Mouse (Mus musculus): ENCODE data around the gene Rbfox1. TPM values are rescaled to one million over a fixed set of nuclear protein-coding genes. Genes with fewer than 3 reads are reported as not detected.

Rbfox1 gene
- polyA plus RNA-seq, 1 experiment from 2014 or later = 2.3 TPM

GRCm38 (mm10) chr16:5957418-5957817, 72.3 kb downstream of the Rbfox1 start:
- 78% methylated on average over 4 of the region's 4 CpGs for WGBS

GRCm38 (mm10) chr16:5961786-5962185, 76.6 kb downstream of the Rbfox1 start:
- no peaks in the 10 kb centered on the region for H3K36me3 ChIP-seq (ENCODE audit: control insufficient read depth, insufficient read depth)
- no peaks in the 10 kb centered on the region for H3K4me1 ChIP-seq (replicated peaks; ENCODE audit: control insufficient read depth, insufficient read depth, low read length)
- no peaks in the 10 kb centered on the region for H3K9me3 ChIP-seq (ENCODE audit: control insufficient read depth)
- no peaks in the 10 kb centered on the region for H3K27me3 ChIP-seq (replicated peaks; ENCODE audit: control insufficient read depth, insufficient read depth, low read length)
- TF ChIP-seq CTCF (IDR thresholded peaks at IDR 0.05; ENCODE audit: low read depth) = no peak
- no peak overlapping the region for H3K9ac ChIP-seq (ENCODE audit: low read depth, low read length)
- 74% methylated on average over 3 of the region's 3 CpGs for whole genome bisulfite sequencing
- no peak overlapping the region for H3K4me2 ChIP-seq (replicated peaks; ENCODE audit: low read depth)
- no peak overlapping the region for H3K27ac ChIP-seq (ENCODE audit: low read depth, low read length)
- no peak for ATAC-seq
- H3K4me3 ChIP-seq (ENCODE audit: low read depth, low read length) = no peak overlapping the region

More at GRCm38 (mm10) chr16:5957418-5957817, 72.3 kb downstream of the Rbfox1 start:
- no peak for ATAC-seq
- Histone ChIP-seq H3K4me1 (replicated peaks; ENCODE audit: control insufficient read depth, insufficient read depth, low read length) (no peaks in the 10 kb centered on the region), H3K27me3 (replicated peaks; ENCODE audit: control insufficient read depth, insufficient read depth, low read length) (no peaks in the 10 kb centered on the region), H3K4me3 (ENCODE audit: low read depth, low read length) (no peak overlapping the region), H3K9ac (ENCODE audit: low read depth, low read length) (no peak overlapping the region), H3K4me2 (replicated peaks; ENCODE audit: low read depth) (no peak overlapping the region), H3K27ac (ENCODE audit: low read depth, low read length) (no peak overlapping the region), H3K36me3 (ENCODE audit: control insufficient read depth, insufficient read depth) (no peaks in the 10 kb centered on the region), H3K9me3 (ENCODE audit: control insufficient read depth) (no peaks in the 10 kb centered on the region)
- TF ChIP-seq CTCF (IDR thresholded peaks at IDR 0.05; ENCODE audit: low read depth) = no peak

- Histone ChIP-seq H3K4me3 (ENCODE audit: low read depth, low read length) (no peak overlapping the region), H3K36me3 (ENCODE audit: control insufficient read depth, insufficient read depth) (no peaks in the 10 kb centered on the region), H3K4me2 (replicated peaks; ENCODE audit: low read depth) (no peak overlapping the region), H3K27ac (ENCODE audit: low read depth, low read length) (no peak overlapping the region), H3K9me3 (ENCODE audit: control insufficient read depth) (no peaks in the 10 kb centered on the region), H3K27me3 (replicated peaks; ENCODE audit: control insufficient read depth, insufficient read depth, low read length) (no peaks in the 10 kb centered on the region), H3K9ac (ENCODE audit: low read depth, low read length) (no peak overlapping the region), H3K4me1 (replicated peaks; ENCODE audit: control insufficient read depth, insufficient read depth, low read length) (no peaks in the 10 kb centered on the region)
- no peak for ATAC-seq
- 58% methylated on average over 2 of the region's 2 CpGs for WGBS
- TF ChIP-seq CTCF (IDR thresholded peaks at IDR 0.05; ENCODE audit: low read depth) = no peak
Measured at GRCm38 (mm10) chr16:5974172-5974571, 89.0 kb downstream of the Rbfox1 start.

- WGBS = 50% methylated on average over 10 of the region's 10 CpGs
- no peak for ATAC-seq
- H3K9me3 ChIP-seq (ENCODE audit: control insufficient read depth) = no peaks in the 10 kb centered on the region
- TF ChIP-seq CTCF (IDR thresholded peaks at IDR 0.05; ENCODE audit: low read depth) = no peak
- H3K9ac ChIP-seq (ENCODE audit: low read depth, low read length) = no peak overlapping the region
- H3K4me3 ChIP-seq (ENCODE audit: low read depth, low read length) = no peak overlapping the region
- H3K4me2 ChIP-seq (replicated peaks; ENCODE audit: low read depth) = no peak overlapping the region
- H3K27ac ChIP-seq (ENCODE audit: low read depth, low read length) = no peak overlapping the region
- no peaks in the 10 kb centered on the region for H3K27me3 ChIP-seq (replicated peaks; ENCODE audit: control insufficient read depth, insufficient read depth, low read length)
- no peaks in the 10 kb centered on the region for H3K36me3 ChIP-seq (ENCODE audit: control insufficient read depth, insufficient read depth)
- H3K4me1 ChIP-seq (replicated peaks; ENCODE audit: control insufficient read depth, insufficient read depth, low read length) = no peaks in the 10 kb centered on the region
Measured at GRCm38 (mm10) chr16:5992045-5993011, 107.2 kb downstream of the Rbfox1 start.

- no peak overlapping the region for H3K27ac ChIP-seq (ENCODE audit: low read depth, low read length)
- H3K9me3 ChIP-seq (ENCODE audit: control insufficient read depth) = no peaks in the 10 kb centered on the region
- no peak for TF ChIP-seq CTCF (IDR thresholded peaks at IDR 0.05; ENCODE audit: low read depth)
- H3K36me3 ChIP-seq (ENCODE audit: control insufficient read depth, insufficient read depth) = no peaks in the 10 kb centered on the region
- H3K27me3 ChIP-seq (replicated peaks; ENCODE audit: control insufficient read depth, insufficient read depth, low read length) = no peaks in the 10 kb centered on the region
- H3K4me2 ChIP-seq (replicated peaks; ENCODE audit: low read depth) = no peak overlapping the region
- no peaks in the 10 kb centered on the region for H3K4me1 ChIP-seq (replicated peaks; ENCODE audit: control insufficient read depth, insufficient read depth, low read length)
- WGBS = 68% methylated on average over 4 of the region's 4 CpGs
- no peak overlapping the region for H3K9ac ChIP-seq (ENCODE audit: low read depth, low read length)
- H3K4me3 ChIP-seq (ENCODE audit: low read depth, low read length) = no peak overlapping the region
- ATAC-seq = no peak
Measured at GRCm38 (mm10) chr16:5997136-5997535, 112.0 kb downstream of the Rbfox1 start.

- 91% methylated on average over 4 of the region's 4 CpGs for WGBS
- no peak overlapping the region for H3K27ac ChIP-seq (ENCODE audit: low read depth, low read length)
- no peak for TF ChIP-seq CTCF (IDR thresholded peaks at IDR 0.05; ENCODE audit: low read depth)
- no peaks in the 10 kb centered on the region for H3K4me1 ChIP-seq (replicated peaks; ENCODE audit: control insufficient read depth, insufficient read depth, low read length)
- H3K4me3 ChIP-seq (ENCODE audit: low read depth, low read length) = no peak overlapping the region
- no peaks in the 10 kb centered on the region for H3K27me3 ChIP-seq (replicated peaks; ENCODE audit: control insufficient read depth, insufficient read depth, low read length)
- H3K9me3 ChIP-seq (ENCODE audit: control insufficient read depth) = no peaks in the 10 kb centered on the region
- ATAC-seq = no peak
- H3K4me2 ChIP-seq (replicated peaks; ENCODE audit: low read depth) = no peak overlapping the region
- no peaks in the 10 kb centered on the region for H3K36me3 ChIP-seq (ENCODE audit: control insufficient read depth, insufficient read depth)
- no peak overlapping the region for H3K9ac ChIP-seq (ENCODE audit: low read depth, low read length)
Measured at GRCm38 (mm10) chr16:5997651-5998050, 112.5 kb downstream of the Rbfox1 start.
